Mouse (Mus musculus): ENCODE measurements at regions not wholly inside any gene's neighbourhood (a gene's known extent, or its start where the extent isn't known, plus 50 kb on each side); places are given as distances from the start of the nearest gene placed in this dataset.

DNA sequence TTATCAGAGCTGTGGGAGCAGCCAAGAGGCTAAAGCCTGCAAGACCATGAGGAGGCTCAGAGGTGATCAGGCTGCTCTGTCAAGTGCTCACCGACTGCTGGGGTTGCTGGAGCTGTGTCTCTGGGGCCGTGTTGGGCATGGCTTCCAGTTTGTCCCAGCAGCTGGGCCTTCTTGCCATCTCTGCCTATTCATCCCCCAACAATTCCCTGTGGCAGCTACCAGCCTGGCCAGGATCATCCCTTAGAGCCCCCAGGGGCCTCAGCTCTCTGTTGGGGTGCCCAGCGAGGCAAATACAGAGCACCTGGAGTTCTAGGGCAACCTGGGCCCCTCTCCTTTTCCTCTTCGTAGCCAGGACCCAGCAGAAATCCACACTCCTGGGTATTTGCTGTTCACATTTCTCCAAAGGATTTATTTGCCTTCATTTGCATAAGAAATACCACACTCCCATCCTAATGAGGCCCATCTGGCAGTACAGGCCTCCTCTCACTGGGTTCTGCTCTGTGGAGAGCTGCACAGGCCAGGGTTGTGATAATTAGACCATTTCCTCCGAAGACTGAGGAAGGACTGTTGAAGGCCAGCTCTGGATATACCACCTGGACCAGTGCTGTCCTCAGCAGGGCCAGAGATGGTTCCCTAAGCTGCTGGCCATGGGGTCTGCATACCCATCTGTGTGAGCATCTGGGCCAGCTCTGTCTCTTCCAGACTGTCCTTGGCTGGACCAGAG lies 61.6 kb upstream of the Rufy1 start:
- peak overlapping the region; percentile 92 for H3K27ac ChIP-seq
- no peak overlapping the region for H3K9ac ChIP-seq
- H3K4me1 ChIP-seq = peaks cover 19% of the 10 kb centered on the region
- peak overlapping the region; percentile 28; the same call in 1 of the 2 replicates for H3K4me2 ChIP-seq
- no peaks in the 10 kb centered on the region for H3K36me3 ChIP-seq (replicated peaks)
- no peak overlapping the region for H3K4me3 ChIP-seq (replicated peaks)
- no peaks in the 10 kb centered on the region for H3K27me3 ChIP-seq
- no peaks in the 10 kb centered on the region for H3K9me3 ChIP-seq
- 24% methylated on average over 5 of the region's 5 CpGs for WGBS
- peak; percentile 91 for ATAC-seq (ENCODE audit: low FRiP score)

DNA sequence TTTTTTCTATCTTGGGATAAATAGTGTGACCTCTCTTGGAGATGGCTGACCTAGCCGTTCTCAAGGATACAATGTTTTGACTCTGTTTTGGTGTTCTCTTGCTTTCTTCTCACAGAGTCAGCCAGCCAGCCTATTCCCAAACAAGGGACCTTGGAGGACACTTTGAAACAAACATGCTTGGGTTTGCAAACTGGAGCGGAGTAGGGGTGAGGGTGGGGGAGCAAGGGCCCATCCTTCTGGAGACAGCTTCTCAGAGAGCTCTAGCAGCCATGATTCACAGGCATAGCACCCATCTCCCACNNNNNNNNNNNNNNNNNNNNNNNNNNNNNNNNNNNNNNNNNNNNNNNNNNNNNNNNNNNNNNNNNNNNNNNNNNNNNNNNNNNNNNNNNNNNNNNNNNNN lies 52.9 kb upstream of the Rufy1 start:
- 94% methylated on average over 2 of the region's 2 CpGs for WGBS
- no peak overlapping the region for H3K4me3 ChIP-seq (replicated peaks)
- no peaks in the 10 kb centered on the region for H3K9me3 ChIP-seq
- H3K9ac ChIP-seq = no peak overlapping the region
- peaks cover 15% of the 10 kb centered on the region for H3K4me1 ChIP-seq
- no peaks in the 10 kb centered on the region for H3K36me3 ChIP-seq (replicated peaks)
- no peak overlapping the region for H3K4me2 ChIP-seq
- no peaks in the 10 kb centered on the region for H3K27me3 ChIP-seq
- H3K27ac ChIP-seq = no peak overlapping the region
- ATAC-seq (ENCODE audit: low FRiP score) = no peak

DNA sequence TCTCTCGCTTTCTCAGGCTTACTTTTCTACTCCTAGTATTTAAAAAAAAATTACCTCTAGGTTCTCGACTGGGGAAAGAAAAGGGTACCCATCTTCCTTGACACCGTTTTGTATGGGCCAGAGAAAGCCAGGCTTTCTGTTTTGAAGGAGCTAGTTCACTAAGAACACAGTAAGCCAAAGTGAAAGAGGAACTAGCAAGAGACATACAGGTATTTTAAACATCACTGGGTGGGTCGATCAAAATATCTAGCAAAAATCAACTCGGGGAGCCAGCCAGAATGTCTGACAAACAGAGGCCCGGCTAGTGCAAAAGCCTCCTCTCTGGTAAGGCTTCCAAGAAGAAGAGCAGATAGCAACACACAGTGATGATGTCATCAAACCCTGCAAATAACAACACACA lies 52.2 kb upstream of the Rufy1 start:
- WGBS = 88% methylated on average over 6 of the region's 6 CpGs
- no peak overlapping the region for H3K4me2 ChIP-seq
- no peaks in the 10 kb centered on the region for H3K36me3 ChIP-seq (replicated peaks)
- 0 out of 2 replicates have a peak, but pooled peaks cover 3% of the 10 kb centered on the region for H3K27me3 ChIP-seq
- no peak for ATAC-seq (ENCODE audit: low FRiP score)
- H3K4me1 ChIP-seq = peaks cover 15% of the 10 kb centered on the region
- no peak overlapping the region for H3K27ac ChIP-seq
- H3K4me3 ChIP-seq (replicated peaks) = no peak overlapping the region
- no peak overlapping the region for H3K9ac ChIP-seq
- no peaks in the 10 kb centered on the region for H3K9me3 ChIP-seq

DNA sequence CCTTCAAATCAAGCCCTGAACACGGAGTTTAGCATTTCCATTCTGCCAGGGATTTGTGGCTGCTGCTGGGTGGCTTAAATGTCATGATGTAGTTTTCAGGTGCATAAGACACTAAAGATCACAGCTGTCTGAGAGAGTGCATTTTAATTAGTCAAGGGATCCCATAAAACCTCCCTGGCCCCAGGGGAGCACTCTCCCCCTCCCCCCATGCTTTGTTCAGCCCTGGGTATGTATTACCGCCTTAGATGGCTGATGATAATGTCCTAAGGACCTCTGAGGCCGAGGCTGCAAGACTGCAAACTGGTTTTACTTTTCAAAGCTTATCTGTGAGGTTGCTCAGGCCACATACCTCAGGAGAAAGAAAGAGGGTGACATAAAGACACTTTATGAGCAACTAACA lies 51.7 kb upstream of the Rufy1 start:
- Histone ChIP-seq H3K36me3 (replicated peaks) (no peaks in the 10 kb centered on the region), H3K4me2 (no peak overlapping the region), H3K4me1 (peaks cover 12% of the 10 kb centered on the region), H3K27ac (no peak overlapping the region), H3K27me3 (0 out of 2 replicates have a peak, but pooled peaks cover 3% of the 10 kb centered on the region), H3K9ac (no peak overlapping the region), H3K4me3 (replicated peaks) (no peak overlapping the region), H3K9me3 (no peaks in the 10 kb centered on the region)
- 38% methylated on average over 3 of the region's 3 CpGs for WGBS
- no peak for ATAC-seq (ENCODE audit: low FRiP score)
